Mouse (Mus musculus) lung, embryonic 15.5 days (tissue): ENCODE results near the gene Peak1. TPM values are rescaled to one million over a fixed set of nuclear protein-coding genes. Genes with fewer than 3 reads are reported as not detected.
"Not testable (repeated sequence)": the region's sequence is repeated elsewhere in the genome, so short reads cannot be mapped to it uniquely, and the experiment has no call there.

Experiments used
- ATAC-seq: fragments of 200-750 bp; cut with Nextera tagmentation; 2 replicates; pipeline ENCODE4 v1.8.0; 2017; ENCODE audit warnings: moderate number of reproducible peaks, borderline replicate concordance; ENCODE audit not compliant: low FRiP score, low TSS enrichment; ENCODE audit errors: extremely low read depth
- H3K27ac ChIP-seq: fragments of 300-500 bp; sonication (generic); 2 replicates; pipeline ENCODE4 v1.5.1; 2015; ENCODE audit warnings: moderate library complexity, mild to moderate bottlenecking, inconsistent platforms
- H3K27me3 ChIP-seq: fragments of 300-500 bp; sonication (generic); 2 replicates; pipeline ENCODE4 v1.6.1; 2015; ENCODE audit warnings: inconsistent platforms
- H3K36me3 ChIP-seq: fragments of 300-500 bp; sonication (generic); 2 replicates; pipeline ENCODE4 v1.6.1; 2015; ENCODE audit warnings: inconsistent platforms
- H3K4me1 ChIP-seq: fragments of 300-500 bp; sonication (generic); 2 replicates; pipeline ENCODE4 v1.6.1; 2015; ENCODE audit warnings: inconsistent platforms
- H3K4me2 ChIP-seq: fragments of 300-500 bp; sonication (generic); 2 replicates; pipeline ENCODE4 v1.6.1; 2015; ENCODE audit warnings: inconsistent platforms, mild to moderate bottlenecking, moderate library complexity
- H3K4me3 ChIP-seq: fragments of 300-500 bp; sonication (generic); 2 replicates; pipeline ENCODE4 v1.5.1; 2015; ENCODE audit warnings: mild to moderate bottlenecking, inconsistent platforms
- H3K9ac ChIP-seq: fragments of 300-500 bp; sonication (generic); 2 replicates; pipeline ENCODE4 v1.6.1; 2015; ENCODE audit warnings: inconsistent platforms
- H3K9me3 ChIP-seq: fragments of 300-500 bp; sonication (generic); 2 replicates; pipeline ENCODE4 v1.6.1; 2016; ENCODE audit warnings: inconsistent platforms
- WGBS: fragments of 180-500 bp; shearing (Covaris S2); methylation state at CpG from one replicate; pipeline ENCODE4 v1.1.7; 2015; 5-methylcytosine and 5-hydroxymethylcytosine counted together
- polyA plus RNA-seq: library from polyadenylated mRNA; unstranded; fragments of >200 nt; fragmentation: Nextera tagmentation; extraction: Ambion mirVana; gene quantifications from 2 replicates; pipeline ENCODE4 v1.2.1, GENCODE M21; 2015

Gene Peak1
- polyA plus RNA-seq, 1 experiment from 2014 or later: 28.7 TPM

GRCm38 (mm10) chr9:56437300-56437892 is 19.5 kb upstream of the Peak1 start:
- H3K4me1 ChIP-seq, H3K36me3 ChIP-seq, H3K9me3 ChIP-seq, H3K27ac ChIP-seq, H3K9ac ChIP-seq, H3K27me3 ChIP-seq, H3K4me2 ChIP-seq, ATAC-seq, H3K4me3 ChIP-seq: not testable (repeated sequence)
- WGBS: 92% methylated on average over 29 of the region's 29 CpGs

- no peaks in the 10 kb centered on the region for H3K4me1 ChIP-seq
- no peaks in the 10 kb centered on the region for H3K9me3 ChIP-seq
- 0 out of 2 replicates have a peak overlapping the region, but pooled peaks have one; percentile 30 for H3K27ac ChIP-seq
- ATAC-seq: no peak
- WGBS: 53% methylated on average over 5 of the region's 5 CpGs
- no peaks in the 10 kb centered on the region for H3K27me3 ChIP-seq
- H3K9ac ChIP-seq: no peak overlapping the region
- H3K4me2 ChIP-seq: no peak overlapping the region
- H3K36me3 ChIP-seq: no peaks in the 10 kb centered on the region
- no peak overlapping the region for H3K4me3 ChIP-seq
These were observed 18.1 kb upstream of the Peak1 start for GRCm38 (mm10) chr9:56435821-56436526.

- Histone ChIP-seq H3K36me3 (no peaks in the 10 kb centered on the region), H3K4me2 (no peak overlapping the region), H3K9me3 (no peaks in the 10 kb centered on the region), H3K9ac (no peak overlapping the region), H3K27me3 (no peaks in the 10 kb centered on the region), H3K4me3 (no peak overlapping the region), H3K27ac (no peak overlapping the region), H3K4me1 (peaks cover 23% of the 10 kb centered on the region)
- ATAC-seq: no peak
- WGBS: 80% methylated on average over 4 of the region's 4 CpGs
These were observed 7.0 kb upstream of the Peak1 start for GRCm38 (mm10) chr9:56424861-56425260.

- Histone ChIP-seq H3K4me1 (peaks cover 30% of the 10 kb centered on the region), H3K4me2 (no peak overlapping the region), H3K27ac (no peak overlapping the region), H3K9ac (no peak overlapping the region), H3K4me3 (no peak overlapping the region), H3K9me3 (no peaks in the 10 kb centered on the region), H3K27me3 (no peaks in the 10 kb centered on the region), H3K36me3 (no peaks in the 10 kb centered on the region)
- ATAC-seq: no peak
- 77% methylated on average over 5 of the region's 5 CpGs for WGBS
These were observed 4.1 kb upstream of the Peak1 start for GRCm38 (mm10) chr9:56421991-56422390.

GRCm38 (mm10) chr9:56420892-56421601 is 3.2 kb upstream of the Peak1 start:
- 72% methylated on average over 9 of the region's 9 CpGs for WGBS
- no peaks in the 10 kb centered on the region for H3K27me3 ChIP-seq
- no peaks in the 10 kb centered on the region for H3K9me3 ChIP-seq
- H3K4me1 ChIP-seq: peaks cover 33% of the 10 kb centered on the region
- H3K9ac ChIP-seq: no peak overlapping the region
- H3K27ac ChIP-seq: no peak overlapping the region
- ATAC-seq: no peak
- no peaks in the 10 kb centered on the region for H3K36me3 ChIP-seq
- H3K4me3 ChIP-seq: no peak overlapping the region
- no peak overlapping the region for H3K4me2 ChIP-seq

DNA sequence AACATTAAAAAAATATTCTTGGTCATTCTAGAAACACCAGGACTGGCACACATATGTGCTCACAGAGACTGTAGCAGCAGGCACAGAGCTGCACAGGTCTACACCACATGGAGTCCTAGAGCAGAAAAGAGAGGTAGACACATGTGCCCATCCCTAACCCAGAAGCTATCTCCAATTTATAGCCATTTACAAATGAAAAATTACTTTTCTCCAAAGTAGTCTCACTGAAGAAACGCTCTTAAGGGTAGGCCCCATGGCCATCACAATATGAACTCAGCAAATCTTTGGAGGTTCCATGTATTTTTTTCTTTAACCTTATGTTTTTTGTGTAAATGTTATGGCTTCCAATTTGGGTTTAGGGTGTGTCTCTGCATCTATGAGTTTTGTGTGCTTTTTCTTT is 2.4 kb upstream of the Peak1 start:
- no peak overlapping the region for H3K27ac ChIP-seq
- no peak overlapping the region for H3K9ac ChIP-seq
- 74% methylated on average over 1 of the region's 1 CpGs for WGBS
- H3K4me1 ChIP-seq: peaks cover 39% of the 10 kb centered on the region
- no peak for ATAC-seq
- 0 out of 2 replicates have a peak overlapping the region, but pooled peaks have one; percentile 12 for H3K4me2 ChIP-seq
- no peak overlapping the region for H3K4me3 ChIP-seq
- H3K9me3 ChIP-seq: no peaks in the 10 kb centered on the region
- H3K27me3 ChIP-seq: no peaks in the 10 kb centered on the region
- H3K36me3 ChIP-seq: no peaks in the 10 kb centered on the region

- Histone ChIP-seq H3K4me3 (peak overlapping the region; percentile 91), H3K9me3 (no peaks in the 10 kb centered on the region), H3K4me1 (peaks cover 43% of the 10 kb centered on the region), H3K4me2 (peak overlapping the region; percentile 65), H3K27ac (peak overlapping the region; percentile 96), H3K36me3 (no peaks in the 10 kb centered on the region), H3K27me3 (no peaks in the 10 kb centered on the region), H3K9ac (peak overlapping the region; percentile 65)
- ATAC-seq: peak; percentile 28
- WGBS: under 1% methylated on average over 11 of the region's 11 CpGs
These were observed 922 bp upstream of the Peak1 start for GRCm38 (mm10) chr9:56418738-56419239.

GRCm38 (mm10) chr9:56417415-56417947 is 386 bp downstream of the Peak1 start:
- peaks cover 41% of the 10 kb centered on the region for H3K4me1 ChIP-seq
- peak overlapping the region; percentile 94 for H3K9ac ChIP-seq

DNA sequence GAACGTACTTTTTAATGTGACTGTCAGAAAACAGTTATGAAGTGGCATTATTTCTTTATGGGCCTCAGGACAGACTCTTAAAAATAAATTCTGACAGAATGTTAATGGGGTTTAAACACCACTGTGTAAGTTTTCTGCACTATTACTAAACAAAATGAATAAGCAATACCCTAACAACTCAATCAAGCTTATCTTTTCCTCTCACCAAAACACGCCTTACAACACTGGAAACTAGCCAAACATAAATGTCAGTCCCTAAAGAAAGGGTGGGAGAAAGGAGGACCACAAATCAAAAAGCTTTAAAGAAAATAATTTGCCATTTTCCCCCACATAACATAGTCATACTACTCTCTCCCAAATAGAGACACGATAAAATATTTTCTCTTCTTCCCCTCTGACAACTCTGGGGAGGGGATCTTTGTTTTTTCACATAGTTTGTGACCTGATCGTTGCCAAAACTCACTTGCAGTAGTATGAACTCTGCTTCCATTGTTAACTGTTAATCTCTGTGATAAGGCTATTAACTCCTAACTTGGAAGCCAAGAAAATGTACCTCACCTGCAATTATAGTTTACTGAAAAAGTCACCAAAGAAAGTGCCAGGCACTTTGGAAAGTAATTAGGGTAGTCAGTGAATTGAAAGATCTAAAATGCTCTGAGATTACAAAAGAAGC is 1.8 kb downstream of the Peak1 start:
- WGBS: 22% methylated on average over 4 of the region's 4 CpGs
- Histone ChIP-seq H3K4me3 (peak overlapping the region; percentile 91), H3K4me2 (peak overlapping the region; percentile 65), H3K27ac (peak overlapping the region; percentile 98; the same call in 1 of the 2 replicates), H3K36me3 (no peaks in the 10 kb centered on the region), H3K9me3 (no peaks in the 10 kb centered on the region), H3K9ac (peak overlapping the region; percentile 94; the same call in 1 of the 2 replicates), H3K27me3 (no peaks in the 10 kb centered on the region), H3K4me1 (peaks cover 30% of the 10 kb centered on the region)
- ATAC-seq: no peak

More at GRCm38 (mm10) chr9:56417415-56417947, 386 bp downstream of the Peak1 start:
- 0% methylated on average over 40 of the region's 40 CpGs for WGBS
- Histone ChIP-seq H3K4me3 (peak overlapping the region; percentile 91), H3K9me3 (no peaks in the 10 kb centered on the region), H3K27me3 (no peaks in the 10 kb centered on the region), H3K4me2 (peak overlapping the region; percentile 65), H3K36me3 (no peaks in the 10 kb centered on the region), H3K27ac (peak overlapping the region; percentile 98)
- peak; percentile 72 for ATAC-seq

- Histone ChIP-seq H3K36me3 (no peaks in the 10 kb centered on the region), H3K9ac (no peak overlapping the region), H3K4me3 (peak overlapping the region; percentile 91; the same call in 1 of the 2 replicates), H3K27me3 (no peaks in the 10 kb centered on the region), H3K4me2 (peak overlapping the region; percentile 65; the same call in 1 of the 2 replicates), H3K27ac (no peak overlapping the region), H3K9me3 (no peaks in the 10 kb centered on the region), H3K4me1 (peaks cover 24% of the 10 kb centered on the region)
- no peak for ATAC-seq
- WGBS: 35% methylated on average over 1 of the region's 1 CpGs
These were observed 2.5 kb downstream of the Peak1 start for GRCm38 (mm10) chr9:56415393-56415792.

- Histone ChIP-seq H3K4me3 (no peak overlapping the region), H3K9ac (no peak overlapping the region), H3K27ac (no peak overlapping the region), H3K4me2 (no peak overlapping the region), H3K4me1 (peaks cover 15% of the 10 kb centered on the region), H3K36me3 (no peaks in the 10 kb centered on the region), H3K9me3 (no peaks in the 10 kb centered on the region), H3K27me3 (no peaks in the 10 kb centered on the region)
- no peak for ATAC-seq
These were observed 3.5 kb downstream of the Peak1 start for GRCm38 (mm10) chr9:56414322-56414721.
